Mouse (Mus musculus) activated CD4-positive, CD25-positive, alpha-beta regulatory T cell, adult 9 weeks (primary cell): ENCODE data around the gene Gm9944. TPM values are rescaled to one million over a fixed set of nuclear protein-coding genes. Genes with fewer than 3 reads are reported as not detected.

ENCODE experiments used
- polyA plus RNA-seq: library from polyadenylated mRNA; unstranded; fragments of 100-300 nt; shearing (Covaris generic); gene quantifications from one replicate; pipeline ENCODE4 v1.2.1, GENCODE M21; 2017

Gm9944 gene
- polyA plus RNA-seq, result not detected

DNA sequence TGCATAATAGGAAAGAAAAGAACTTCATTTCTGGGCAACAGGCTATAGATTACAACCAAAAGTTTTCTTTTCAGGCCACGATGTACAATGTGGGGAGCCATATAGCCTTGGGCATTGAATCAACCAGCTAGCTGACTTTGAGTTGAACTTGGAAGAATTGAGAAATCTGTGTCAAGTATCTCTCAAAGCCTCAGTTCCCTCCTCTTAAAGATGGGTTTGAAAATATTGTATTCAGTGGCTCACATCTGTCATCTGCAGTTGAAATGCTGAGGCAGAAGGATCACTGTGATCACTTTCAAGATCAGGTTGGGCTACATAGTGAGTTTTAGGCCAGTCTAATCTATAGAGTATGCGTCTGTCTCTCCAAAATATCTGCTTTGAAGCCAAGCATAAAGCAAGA is at the start of gene Gm9944:
Gene Gm9944, minus strand, starts transcription at position 101 of the 400 bp plus-strand sequence.

DNA sequence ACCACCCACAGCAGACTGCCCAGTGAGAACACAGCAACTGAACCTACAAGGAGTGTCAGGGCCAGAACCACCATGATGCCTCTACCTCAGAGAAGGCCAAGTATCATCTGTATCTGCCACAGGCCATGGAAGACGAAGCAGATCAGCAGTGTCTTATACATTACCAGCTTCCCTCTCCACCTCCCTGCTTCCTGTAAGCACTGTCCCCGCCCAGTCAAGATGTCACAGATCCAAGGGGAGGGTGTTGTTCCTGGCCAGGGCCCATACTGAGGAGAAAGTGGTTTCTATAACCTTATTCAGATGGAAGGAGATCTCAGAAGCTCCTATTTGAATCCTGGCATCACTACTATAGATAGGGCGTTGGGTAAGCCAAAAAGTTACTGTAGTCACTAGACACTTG is 10.5 kb upstream of the Gm9944 start, which contains the start of gene Aadacl3:
Gene Aadacl3, minus strand, starts transcription at position 101 of the 400 bp plus-strand sequence.

DNA sequence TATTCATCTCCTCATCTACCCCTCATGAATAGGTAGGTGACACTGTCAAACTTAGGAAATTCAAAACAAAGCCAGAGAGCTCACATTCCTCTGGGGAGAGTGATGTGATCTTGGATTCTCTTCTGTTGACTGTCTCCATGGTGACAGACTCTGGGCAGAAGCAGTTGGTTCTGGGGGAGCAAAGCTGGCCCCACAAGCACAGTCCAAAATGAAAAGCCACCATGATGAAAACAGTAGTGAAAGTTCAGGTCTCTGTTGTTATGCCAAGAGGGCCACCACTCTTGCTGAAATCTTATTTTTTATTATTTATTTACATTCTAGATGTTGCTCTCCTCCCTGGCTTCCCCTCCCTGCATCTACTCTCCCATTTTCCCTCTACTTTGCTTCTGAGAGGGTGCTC is 14.4 kb downstream of the Gm9944 start, which contains the start of gene 1700012P22Rik:
Gene 1700012P22Rik, minus strand, starts transcription at position 101 of the 400 bp plus-strand sequence.

DNA sequence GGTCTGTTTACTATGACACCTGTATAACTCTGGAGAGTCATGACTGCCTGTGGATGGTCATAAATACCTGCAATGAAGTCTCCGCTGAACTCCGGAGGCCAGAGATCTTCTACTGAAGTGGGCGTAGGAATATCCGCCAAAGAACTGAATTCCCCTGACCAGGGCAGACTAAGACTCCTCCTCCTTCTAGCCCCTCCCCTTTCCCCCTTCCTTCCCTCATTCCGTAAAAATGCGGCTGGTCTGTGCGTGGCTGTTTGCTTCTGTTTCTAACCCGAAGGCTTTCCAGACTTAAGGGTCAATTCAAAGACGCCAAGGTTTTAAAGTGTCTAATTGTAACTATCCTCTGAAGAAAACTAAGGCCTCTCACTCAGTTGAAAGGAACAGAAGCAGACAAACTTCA is 44.8 kb downstream of the Gm9944 start, which contains the start of gene Pramef12:
Gene Pramef12, minus strand, starts transcription at position 175 of the 400 bp plus-strand sequence.

Other genes with a start within 250 kb of the Gm9944 start
- gene C87977, start 240.0 kb downstream of the Gm9944 start, polyA plus RNA-seq, result not detected
- gene Pramel5, start 172.8 kb downstream of the Gm9944 start, polyA plus RNA-seq, result not detected
- not detected for gene Gm13128, start 123.1 kb downstream of the Gm9944 start, polyA plus RNA-seq
- not detected for gene Gm13119, start 95.4 kb downstream of the Gm9944 start, polyA plus RNA-seq
- gene Pramef20, start 75.4 kb downstream of the Gm9944 start, polyA plus RNA-seq, result not detected
- gene Pramef12, start 44.9 kb downstream of the Gm9944 start, polyA plus RNA-seq, result not detected
- not detected for gene 1700012P22Rik, start 14.5 kb downstream of the Gm9944 start, polyA plus RNA-seq
- gene Aadacl3, start 10.4 kb upstream of the Gm9944 start, polyA plus RNA-seq, result not detected
- not detected for gene 9430007A20Rik, start 66.5 kb upstream of the Gm9944 start, polyA plus RNA-seq
- not detected for gene Gm13124, start 111.8 kb upstream of the Gm9944 start, polyA plus RNA-seq
- not detected for gene Aadacl4, start 160.4 kb upstream of the Gm9944 start, polyA plus RNA-seq
- gene Gm436, start 233.1 kb upstream of the Gm9944 start, polyA plus RNA-seq, result not detected